Mouse (Mus musculus): ENCODE data around the gene Nol7. TPM values are rescaled to one million over a fixed set of nuclear protein-coding genes. Genes with fewer than 3 reads are reported as not detected.
A peak's percentile ranks its signal among the peaks of the same experiment; 100 is the strongest.

The Nol7 gene
- polyA plus RNA-seq (2015; fragmentation: Nextera tagmentation; extraction: Ambion mirVana), result 282 and 292 TPM in 2 replicates

GRCm38 (mm10) chr13:43398297-43399080, at the start of gene Nol7:
Gene Nol7 (plus strand): TSS chr13:43398390.
- peak; percentile 96 for DNase-seq (ENCODE audit: low spot score)

- DNase-seq (ENCODE audit: low spot score), result no peak
Measured at GRCm38 (mm10) chr13:43349376-43349775, 48.8 kb upstream of the Nol7 start.

DNA sequence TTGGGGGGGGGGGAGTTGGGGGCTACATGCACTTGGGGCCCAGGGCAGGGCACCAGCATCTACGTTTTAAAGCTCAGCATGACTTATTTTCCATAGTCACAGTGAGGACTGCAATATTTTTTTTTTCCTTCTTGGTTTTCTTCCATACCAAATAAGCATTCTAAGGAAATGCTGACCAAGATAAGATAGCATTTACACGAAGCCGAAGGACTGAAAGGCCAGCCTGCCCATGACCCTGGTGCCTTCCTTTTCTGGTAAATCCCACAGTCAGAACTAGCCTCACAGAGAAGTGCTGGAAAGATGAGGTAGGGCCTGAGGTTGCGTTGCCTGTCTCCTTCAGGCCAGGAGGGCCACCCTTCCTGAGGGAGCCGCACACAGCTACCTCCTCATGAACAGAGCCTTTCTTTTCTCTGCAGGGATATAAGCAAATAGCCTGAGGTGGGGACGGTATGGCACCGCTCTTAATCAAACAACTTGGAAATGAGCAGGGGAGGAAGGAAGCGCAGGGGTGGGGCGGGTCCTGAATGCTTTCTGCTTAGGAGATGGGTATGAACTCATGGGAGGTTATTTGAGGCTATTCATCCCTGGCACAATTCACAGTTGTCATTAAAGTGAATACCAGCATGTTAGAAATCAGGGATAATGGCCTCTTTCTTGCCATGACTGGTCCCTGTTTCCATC, 47.6 kb upstream of the Nol7 start:
- no peak for DNase-seq (ENCODE audit: low spot score)

- no peak for DNase-seq (ENCODE audit: low spot score)
Measured at GRCm38 (mm10) chr13:43353356-43353755, 44.8 kb upstream of the Nol7 start.

- DNase-seq (ENCODE audit: low spot score), result no peak
Measured at GRCm38 (mm10) chr13:43354362-43354761, 43.8 kb upstream of the Nol7 start.

GRCm38 (mm10) chr13:43356346-43357125, 41.7 kb upstream of the Nol7 start:
- no peak for DNase-seq (ENCODE audit: low spot score)

GRCm38 (mm10) chr13:43360534-43360933, 37.7 kb upstream of the Nol7 start:
- no peak for DNase-seq (ENCODE audit: low spot score)

DNA sequence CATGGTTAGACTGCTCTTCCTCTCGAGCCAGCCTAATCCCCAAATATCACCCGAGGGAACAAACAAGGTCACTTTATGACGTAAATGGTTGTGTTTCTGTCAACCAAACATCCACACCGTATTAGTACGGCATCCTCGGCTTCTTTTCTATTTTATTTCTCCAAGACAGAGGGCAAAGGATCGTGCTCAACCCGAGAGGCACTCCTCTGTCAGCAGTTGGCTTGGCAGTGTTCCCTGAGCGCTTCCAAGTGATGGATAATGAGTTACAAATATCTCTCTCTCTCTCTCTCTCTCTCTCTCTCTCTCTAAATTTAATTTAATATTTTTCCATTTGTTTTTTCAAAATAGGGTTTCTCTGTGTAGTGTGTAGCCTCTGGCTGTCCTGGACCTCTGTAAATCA, 35.8 kb upstream of the Nol7 start:
- DNase-seq (ENCODE audit: low spot score), result no peak

DNA sequence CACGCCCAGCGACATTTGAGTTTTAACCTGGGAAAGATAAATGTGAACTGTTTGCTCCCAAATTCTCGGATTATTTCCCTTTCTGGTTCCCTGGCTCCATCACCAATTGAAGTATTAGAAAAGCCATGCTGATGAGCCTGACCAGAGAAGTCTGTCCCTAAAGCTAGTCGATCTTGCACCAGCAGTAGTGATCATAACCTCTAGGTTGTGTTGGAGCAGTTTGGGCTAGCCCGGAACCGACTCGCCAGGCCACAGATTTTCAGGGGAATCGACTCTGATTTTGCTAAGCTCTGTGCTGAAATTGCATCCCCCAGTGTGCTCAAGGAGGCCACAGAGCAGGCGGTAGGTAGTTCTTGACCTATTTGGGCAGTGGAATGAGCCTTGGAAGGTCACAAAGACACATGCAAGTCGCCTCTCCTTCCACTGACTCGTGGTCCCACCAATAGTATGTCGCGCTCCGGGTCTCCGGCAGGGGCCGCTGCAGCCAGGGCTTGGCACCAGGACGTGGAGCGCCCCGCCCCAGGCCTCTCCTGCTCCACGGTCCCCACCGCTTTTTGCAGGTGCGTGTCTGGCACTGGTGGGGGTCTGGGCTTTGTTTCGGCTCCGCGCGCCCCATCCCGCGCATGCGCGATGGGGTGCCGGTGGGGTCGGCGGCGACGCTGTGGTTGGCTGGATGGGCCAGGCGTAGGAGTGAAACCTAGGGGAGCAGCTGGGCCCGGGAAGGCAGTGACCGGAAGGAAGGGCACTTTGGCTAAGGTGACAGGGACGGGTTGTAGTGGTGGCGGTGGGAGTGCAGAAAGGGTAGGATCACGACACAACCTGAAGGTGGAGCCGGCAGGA, 33.0 kb upstream of the Nol7 start, which contains the start of gene Sirt5:
TSS of gene Sirt5 (plus strand) at position 512 of the 840 bp plus-strand sequence.
- DNase-seq (ENCODE audit: low spot score), result peak; percentile 97

DNA sequence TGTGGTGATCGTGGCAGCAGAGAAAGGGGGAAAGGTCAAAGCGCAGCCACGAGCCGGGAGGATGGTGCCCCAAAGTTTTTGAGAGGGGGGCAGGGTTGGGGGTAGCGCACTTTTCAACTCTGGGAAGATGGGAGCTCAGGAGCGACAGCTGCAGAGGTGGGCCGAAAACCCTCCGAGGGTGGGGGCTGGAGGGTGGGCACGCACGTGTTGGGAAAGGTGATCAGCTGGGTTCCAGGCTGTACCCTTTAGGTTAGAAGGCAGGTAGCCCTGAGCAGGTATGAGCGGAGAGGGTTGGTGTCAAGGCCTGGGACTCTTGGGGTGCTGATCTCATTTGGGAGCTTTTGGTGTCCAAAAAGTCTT, 32.4 kb upstream of the Nol7 start:
- no peak for DNase-seq (ENCODE audit: low spot score)

GRCm38 (mm10) chr13:43370063-43370462, 28.1 kb upstream of the Nol7 start:
- DNase-seq (ENCODE audit: low spot score), result no peak

DNA sequence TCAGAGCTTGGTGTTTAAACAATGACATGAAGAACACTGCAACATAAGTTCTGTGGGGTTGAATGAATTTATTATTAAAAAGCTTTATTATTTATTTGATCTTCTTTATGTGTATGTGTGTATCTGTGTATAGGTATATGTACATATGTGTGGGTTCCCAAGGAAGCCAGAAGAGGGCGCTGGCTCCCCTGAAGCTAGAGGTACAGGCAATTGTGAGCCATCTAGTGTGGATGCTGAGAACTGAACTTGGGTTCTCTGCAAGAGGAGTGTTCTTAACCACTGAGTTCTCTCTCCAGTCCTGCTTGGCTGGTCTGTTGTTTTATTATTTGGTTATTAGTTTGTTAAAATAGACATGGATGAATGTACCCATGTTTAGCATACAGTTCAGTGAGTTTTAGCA, 25.3 kb upstream of the Nol7 start:
- DNase-seq (ENCODE audit: low spot score), result no peak

GRCm38 (mm10) chr13:43374205-43374604, 24.0 kb upstream of the Nol7 start:
- no peak for DNase-seq (ENCODE audit: low spot score)

DNA sequence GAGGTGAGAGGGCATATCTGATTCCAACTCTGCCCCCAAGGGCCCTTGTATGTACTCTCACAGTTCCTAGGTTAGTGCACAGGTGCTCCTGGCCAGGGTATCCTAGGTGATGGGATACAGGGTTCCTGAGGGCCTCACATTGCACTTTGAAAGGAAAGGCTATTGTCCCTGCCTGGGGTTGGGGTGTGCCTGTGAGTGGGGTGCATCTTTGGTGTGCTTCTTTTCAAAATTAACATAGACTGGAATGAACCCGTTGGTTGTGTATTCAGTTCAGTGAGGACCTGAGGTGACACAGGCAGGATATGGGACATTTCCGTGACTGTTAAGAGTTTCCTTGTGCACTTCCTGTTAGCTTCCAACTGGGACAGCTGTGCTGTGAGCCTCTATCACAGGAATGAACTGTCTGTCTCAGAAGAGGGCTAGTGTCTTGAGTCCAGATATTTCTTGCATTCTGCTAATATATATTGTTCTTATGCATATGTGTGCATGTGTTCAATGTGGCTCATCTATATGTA, 23.2 kb upstream of the Nol7 start:
- no peak for DNase-seq (ENCODE audit: low spot score)

- DNase-seq (ENCODE audit: low spot score), result no peak
Measured at GRCm38 (mm10) chr13:43379989-43380388, 18.2 kb upstream of the Nol7 start.

DNA sequence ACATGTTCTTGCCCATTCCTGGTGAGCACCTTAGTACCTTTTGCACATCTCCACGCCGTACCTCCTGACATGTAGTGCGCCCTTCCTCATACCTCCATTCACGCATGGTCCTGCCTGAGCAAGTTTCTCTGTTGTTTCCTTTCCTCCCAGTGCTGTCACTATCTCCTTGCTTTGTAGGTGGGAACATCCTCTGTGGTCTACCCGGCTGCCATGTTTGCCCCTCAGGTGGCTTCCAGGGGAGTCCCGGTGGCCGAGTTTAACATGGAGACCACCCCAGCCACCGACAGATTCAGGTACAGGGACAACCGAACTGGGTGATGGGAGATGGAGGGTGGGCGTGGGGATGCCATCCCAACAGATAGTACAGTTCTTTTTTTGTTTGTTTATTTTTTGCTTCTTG, 12.9 kb upstream of the Nol7 start:
- no peak for DNase-seq (ENCODE audit: low spot score)

- peak; percentile 4 for DNase-seq (ENCODE audit: low spot score)
Measured at GRCm38 (mm10) chr13:43397700-43398296, 392 bp upstream of the Nol7 start.

- DNase-seq (ENCODE audit: low spot score), result no peak
Measured at GRCm38 (mm10) chr13:43399576-43399975, 1.4 kb downstream of the Nol7 start.

GRCm38 (mm10) chr13:43412311-43412710, 14.1 kb downstream of the Nol7 start:
- no peak for DNase-seq (ENCODE audit: low spot score)

DNA sequence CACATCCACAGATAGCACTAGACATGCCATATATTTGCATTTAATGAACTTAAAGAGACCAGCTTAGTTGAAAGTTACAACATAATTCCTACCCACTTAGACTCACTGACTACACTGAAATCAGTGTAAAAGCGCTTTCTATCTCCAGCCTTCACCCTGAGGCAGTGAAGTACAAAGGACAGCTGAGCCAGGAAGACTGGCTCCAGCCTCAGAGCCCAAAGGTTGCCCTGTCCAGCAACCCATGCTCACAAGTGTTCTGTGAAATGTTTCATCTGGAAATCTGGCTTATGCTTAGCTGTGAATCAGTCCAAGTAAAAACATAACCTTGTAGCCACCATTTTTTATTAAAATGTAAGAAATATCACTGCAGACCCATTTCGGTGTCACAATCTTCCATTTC, 15.4 kb downstream of the Nol7 start:
- DNase-seq (ENCODE audit: low spot score), result no peak
